Mouse (Mus musculus): ENCODE data around the gene Nfkbie.

Gene Nfkbie

DNA sequence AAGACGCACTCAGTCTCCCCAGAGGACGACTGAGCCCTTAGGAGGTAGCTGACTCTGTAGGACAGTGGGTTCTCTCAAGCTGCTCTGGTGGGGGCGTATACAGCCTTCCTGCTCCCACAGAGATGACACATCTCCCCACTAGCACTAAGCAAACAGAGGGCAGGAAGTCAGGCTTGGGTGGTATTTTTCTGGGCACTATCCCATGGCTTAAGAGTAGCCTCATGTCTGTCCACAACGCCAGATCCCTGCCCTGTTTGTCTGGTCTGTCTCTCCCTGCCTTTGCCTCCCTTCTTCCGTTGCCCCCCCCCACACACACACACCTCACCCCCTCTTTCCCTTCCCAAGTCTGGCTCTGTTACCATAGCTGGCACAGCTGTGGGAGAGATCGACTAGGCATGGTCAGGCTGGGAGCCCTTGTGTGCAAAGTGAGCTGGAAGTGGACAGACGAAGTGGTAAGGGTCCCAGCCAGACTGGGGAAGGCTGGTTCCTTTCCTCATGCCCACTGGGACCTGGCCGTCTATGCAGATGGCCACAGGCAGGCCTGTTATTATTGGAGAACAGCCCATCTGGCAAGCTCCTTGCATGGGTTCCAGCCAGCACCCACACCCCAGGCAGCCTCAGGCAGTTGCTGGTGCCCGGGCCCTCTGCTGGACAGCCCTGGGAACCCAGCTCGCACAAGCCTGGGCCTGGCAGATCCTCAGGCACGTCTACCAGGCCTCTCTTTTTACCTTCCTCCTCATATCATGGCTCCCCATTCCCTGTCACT is 41.3 kb downstream of the Nfkbie start:
- peak; percentile 72 to 83 for DNase-seq (ENCODE audit: low spot score in 2 of 2)

DNA sequence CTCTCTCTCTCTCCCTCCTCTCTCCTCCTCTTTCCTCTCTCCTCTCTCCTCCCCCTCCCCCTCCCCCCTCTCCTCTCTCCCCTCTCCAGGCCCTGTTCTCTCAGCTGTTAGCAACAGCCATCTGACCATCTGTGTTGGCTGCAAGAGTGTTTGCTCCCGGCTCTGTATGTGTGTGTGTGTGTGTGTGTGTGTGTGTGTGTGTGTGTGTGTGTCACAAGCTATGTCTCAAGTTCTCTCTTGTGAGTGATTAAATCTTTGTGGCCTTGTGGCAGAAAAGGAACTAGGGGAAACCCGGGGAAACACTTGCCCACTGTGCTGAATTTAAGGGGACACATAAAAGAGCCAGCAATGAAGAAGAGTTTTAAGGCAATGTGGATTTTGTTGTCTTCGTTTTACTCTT is 42.3 kb downstream of the Nfkbie start:
- no peak for DNase-seq (ENCODE audit: low spot score in 2 of 2)

- DNase-seq (ENCODE audit: low spot score in 2 of 2), result no peak
Observed at GRCm38 (mm10) chr17:45598376-45598775, 42.9 kb downstream of the Nfkbie start.

DNA sequence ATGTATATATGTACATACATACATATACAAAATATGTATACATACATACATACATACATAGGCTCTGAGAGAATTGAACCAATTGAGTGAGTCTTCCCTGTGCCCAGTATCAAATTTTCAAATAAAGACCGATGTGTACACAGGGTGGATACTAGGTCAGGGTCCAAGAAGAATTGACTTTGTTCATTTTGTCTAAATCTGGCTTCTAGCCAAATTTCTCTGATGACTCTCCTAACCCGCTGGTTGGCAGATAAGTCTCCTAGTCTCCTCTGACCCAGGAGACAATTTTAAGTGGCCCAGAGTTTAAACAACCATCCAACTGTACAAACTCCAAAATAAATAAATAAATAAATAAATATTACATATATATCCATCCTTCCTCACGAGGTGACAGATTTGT is 43.4 kb downstream of the Nfkbie start:
- no peak for DNase-seq (ENCODE audit: low spot score in 2 of 2)

- DNase-seq (ENCODE audit: low spot score in 2 of 2), result peak in 1 of 2 experiments; percentile 62
Observed at GRCm38 (mm10) chr17:45599446-45600242, 44.1 kb downstream of the Nfkbie start, which contains the start of gene Slc29a1. Gene Slc29a1, minus strand, starts transcription at chr17:45599606.

GRCm38 (mm10) chr17:45600267-45600666 is 44.8 kb downstream of the Nfkbie start:
- DNase-seq (ENCODE audit: low spot score in 2 of 2), result no peak

- no peak for DNase-seq (ENCODE audit: low spot score in 2 of 2)
Observed at GRCm38 (mm10) chr17:45601325-45601724, 45.8 kb downstream of the Nfkbie start.

DNA sequence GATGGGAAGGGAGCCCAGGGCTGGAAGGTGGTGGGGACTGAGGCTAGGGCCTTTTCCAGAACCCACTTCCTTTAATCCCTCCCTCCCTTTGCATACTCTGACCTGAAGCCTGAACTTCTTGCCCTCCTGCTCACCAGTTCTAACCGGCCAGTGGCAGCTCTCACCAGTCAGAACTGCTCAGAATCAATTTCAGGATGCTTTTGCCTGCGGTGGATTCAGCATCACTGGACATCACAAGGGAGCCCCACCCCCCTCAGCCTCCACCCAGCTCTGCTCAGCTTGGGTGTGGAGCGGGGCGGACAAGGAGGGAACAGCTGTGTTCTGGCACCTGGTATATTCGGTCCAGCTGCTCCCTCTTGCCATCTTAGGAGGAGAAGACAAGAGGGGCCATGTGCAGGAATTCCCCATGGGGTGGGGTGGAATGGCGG is 46.4 kb downstream of the Nfkbie start, which contains the start of gene Mymx:
Gene Mymx, minus strand, starts transcription at position 226 of the 428 bp plus-strand sequence.
- DNase-seq (ENCODE audit: low spot score in 2 of 2), result no peak

GRCm38 (mm10) chr17:45602984-45603383 is 47.5 kb downstream of the Nfkbie start:
- no peak for DNase-seq (ENCODE audit: low spot score in 2 of 2)

GRCm38 (mm10) chr17:45606992-45607879 is 51.7 kb downstream of the Nfkbie start:
- DNase-seq (ENCODE audit: low spot score in 2 of 2), result no peak

GRCm38 (mm10) chr17:45608396-45608795 is 52.9 kb downstream of the Nfkbie start:
- no peak for DNase-seq (ENCODE audit: low spot score in 2 of 2)

- no peak for DNase-seq (ENCODE audit: low spot score in 2 of 2)
Observed at GRCm38 (mm10) chr17:45610144-45610866, 54.8 kb downstream of the Nfkbie start.

DNA sequence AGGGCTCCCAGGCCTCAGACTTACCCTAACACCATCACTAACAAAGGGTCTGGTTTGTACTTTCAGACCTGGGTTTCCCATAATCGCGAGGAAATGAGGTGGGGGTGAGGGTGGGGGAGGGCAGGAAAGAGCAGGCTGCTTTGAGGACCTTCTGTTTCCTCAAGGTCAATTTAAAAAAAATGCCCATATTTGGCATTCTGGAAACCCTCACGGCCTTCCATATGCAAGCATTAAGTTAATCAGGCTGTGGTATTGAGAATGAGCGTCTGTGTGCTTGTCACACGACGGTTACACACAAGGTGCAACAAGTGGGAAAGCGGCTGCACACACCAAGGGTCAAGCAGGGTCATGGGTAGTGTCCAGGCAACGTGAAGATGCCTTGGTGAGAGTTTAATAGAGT is 56.5 kb downstream of the Nfkbie start:
- DNase-seq (ENCODE audit: low spot score in 2 of 2), result no peak
